Mouse (Mus musculus) thymus, adult 2 months (tissue): ENCODE results near the gene Ccdc187. TPM values are rescaled to one million over a fixed set of nuclear protein-coding genes. Genes with fewer than 3 reads are reported as not detected.

ENCODE experiments used
- DNase-seq: peaks from one replicate; pipeline ENCODE4 v3.0.0; 2021
- H3K27ac ChIP-seq: fragments of 200-500 bp; 2 replicates; pipeline ENCODE4 v1.5.1; 2012; ENCODE audit warnings: low read length, control low read depth; ENCODE audit not compliant: control insufficient read depth, insufficient read depth
- H3K27me3 ChIP-seq: fragments of 200-500 bp; 2 replicates; pipeline ENCODE4 v1.6.1; 2012; ENCODE audit warnings: mild to moderate bottlenecking, low read length, moderate library complexity, mixed read lengths; ENCODE audit not compliant: control insufficient read depth, insufficient read depth
- H3K36me3 ChIP-seq: fragments of 200-500 bp; 2 replicates; pipeline ENCODE4 v1.6.1; 2012; ENCODE audit warnings: mild to moderate bottlenecking, low read length, moderate library complexity; ENCODE audit not compliant: control insufficient read depth, insufficient read depth
- H3K4me1 ChIP-seq: fragments of 200-500 bp; replicated peaks from 2 replicates; pipeline ENCODE4 v1.6.1; 2012; ENCODE audit warnings: low read length; ENCODE audit not compliant: control insufficient read depth, insufficient read depth
- H3K4me3 ChIP-seq: fragments of 200-500 bp; 2 replicates; pipeline ENCODE4 v1.5.1; 2012; ENCODE audit warnings: mild to moderate bottlenecking, low read length, control low read depth, moderate library complexity; ENCODE audit not compliant: control insufficient read depth, insufficient read depth
- CTCF ChIP-seq: fragments of 200-500 bp; IDR thresholded peaks from 2 replicates; pipeline ENCODE4 v1.5.1; 2012; ENCODE audit warnings: mild to moderate bottlenecking, control low read depth, low read length, moderate library complexity, borderline replicate concordance; ENCODE audit not compliant: control insufficient read depth, poor library complexity, insufficient read depth; ENCODE audit errors: extremely low read depth
- POLR2A ChIP-seq: fragments of 200-500 bp; IDR thresholded peaks from 2 replicates; pipeline ENCODE4 v1.6.1; 2012; ENCODE audit warnings: mild to moderate bottlenecking, low read length, control low read depth, moderate library complexity; ENCODE audit not compliant: control insufficient read depth, poor library complexity, insufficient read depth; ENCODE audit errors: extremely low read depth
- WGBS: fragments of 180-500 bp; shearing (Covaris S2); methylation state at CpG from one replicate; pipeline ENCODE4 v1.1.7; 2018; 5-methylcytosine and 5-hydroxymethylcytosine counted together
- polyA plus RNA-seq: library from polyadenylated mRNA; depleted of rRNA; stranded (reverse); fragments of >200 nt; gene quantifications from 2 replicates; pipeline ENCODE4 v1.2.3, GENCODE M21; 2012

Gene Ccdc187
- polyA plus RNA-seq, 1 experiment: 0.19 TPM

DNA sequence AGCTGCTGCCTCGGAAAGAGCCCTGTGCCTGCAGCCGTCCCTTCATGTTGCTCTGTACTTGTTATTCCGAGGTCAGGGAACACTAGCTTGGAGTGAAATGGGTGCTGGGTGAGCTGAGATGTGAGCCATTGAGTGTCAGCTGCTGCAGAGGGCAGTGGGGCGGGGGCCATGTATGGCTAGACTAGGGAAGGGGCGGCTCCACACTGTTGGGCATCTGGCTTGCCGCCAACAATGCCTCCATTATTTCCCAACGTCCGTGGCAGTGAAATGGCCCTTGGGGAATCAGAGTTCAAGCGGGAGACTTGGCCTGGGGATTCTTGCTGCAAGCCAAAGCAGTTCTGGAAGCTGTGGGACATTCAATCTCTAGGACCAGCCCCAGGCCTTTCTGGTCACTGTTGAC lies 86.8 kb downstream of the Ccdc187 start:
- Histone ChIP-seq H3K27ac (no peak overlapping the region), H3K27me3 (peaks cover 11% of the 10 kb centered on the region; the same call in 1 of the 2 replicates), H3K4me3 (no peak overlapping the region), H3K36me3 (peaks cover 19% of the 10 kb centered on the region), H3K4me1 (no peaks in the 10 kb centered on the region)
- 25% methylated on average over 9 of the region's 9 CpGs for WGBS
- TF ChIP-seq POLR2A (no peak), CTCF (no peak)
- DNase-seq: no peak

- peaks cover 17% of the 10 kb centered on the region; the same call in 1 of the 2 replicates for H3K27me3 ChIP-seq
- no peak for DNase-seq
These were observed 88.6 kb downstream of the Ccdc187 start for GRCm38 (mm10) chr2:26205761-26206160.

DNA sequence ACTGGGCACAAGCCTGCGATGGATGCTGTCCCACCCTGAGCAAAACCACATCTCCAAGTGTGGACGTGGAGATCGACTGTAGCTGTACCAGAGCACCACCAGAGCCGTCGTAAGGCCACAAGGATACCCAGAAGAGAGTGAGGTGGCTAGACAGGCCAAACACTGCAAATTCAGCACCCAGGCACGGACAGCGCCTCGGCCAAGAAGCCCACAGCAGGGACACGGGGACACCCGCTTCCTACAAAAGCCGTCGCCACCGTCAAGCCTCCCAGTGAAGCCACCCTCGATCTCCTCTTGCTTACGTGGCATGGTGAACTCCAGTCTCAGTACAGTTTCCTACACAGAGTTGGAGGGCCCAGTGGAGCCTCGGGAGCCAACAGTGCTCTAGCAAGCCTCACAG lies 89.2 kb downstream of the Ccdc187 start:
- DNase-seq: peak; percentile 18
- Histone ChIP-seq H3K27me3 (peaks cover 17% of the 10 kb centered on the region; the same call in 1 of the 2 replicates), H3K36me3 (no peaks in the 10 kb centered on the region), H3K27ac (no peak overlapping the region), H3K4me3 (no peak overlapping the region), H3K4me1 (no peaks in the 10 kb centered on the region)
- TF ChIP-seq CTCF: no peak
- no peak for TF ChIP-seq POLR2A
- 4% methylated on average over 16 of the region's 16 CpGs for WGBS

More at GRCm38 (mm10) chr2:26205761-26206160, 88.6 kb downstream of the Ccdc187 start:
- TF ChIP-seq POLR2A (no peak), CTCF (no peak)
- H3K4me1 ChIP-seq: no peaks in the 10 kb centered on the region
- 19% methylated on average over 10 of the region's 10 CpGs for WGBS
- H3K36me3 ChIP-seq: peaks cover 6% of the 10 kb centered on the region
- no peak overlapping the region for H3K27ac ChIP-seq
- H3K4me3 ChIP-seq: no peak overlapping the region

DNA sequence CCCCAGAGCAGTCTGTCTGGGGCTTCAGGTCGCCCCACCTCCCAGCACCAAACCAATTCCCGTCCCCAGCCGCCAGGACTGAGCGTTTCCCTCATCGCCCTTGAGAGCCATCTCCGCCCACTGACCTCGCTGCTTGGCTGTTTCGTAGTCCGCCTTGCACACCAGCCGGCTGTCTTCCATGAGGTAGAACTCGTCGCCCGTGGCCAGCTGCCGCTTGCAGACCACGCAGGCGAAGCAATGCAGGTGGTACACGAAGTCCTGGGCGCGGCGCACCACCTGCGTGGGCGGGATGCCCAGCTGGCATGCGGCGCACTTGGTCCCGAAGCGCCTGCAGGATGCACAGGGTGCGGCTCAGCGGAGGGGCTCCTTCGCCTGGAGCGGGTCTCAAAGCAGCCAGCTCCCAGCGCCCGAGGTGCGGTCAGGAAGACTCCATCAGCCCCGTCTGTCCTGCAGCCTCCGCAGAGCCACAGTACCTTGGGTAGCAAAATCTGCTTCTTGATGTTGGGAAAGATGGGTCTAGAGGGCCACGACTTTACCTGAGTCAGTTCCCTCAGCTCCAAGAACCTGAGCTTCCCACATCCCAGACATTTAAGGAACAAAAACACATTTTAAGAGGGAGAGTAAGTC lies 91.4 kb downstream of the Ccdc187 start:
- no peak for TF ChIP-seq CTCF
- TF ChIP-seq POLR2A: no peak
- peaks cover 26% of the 10 kb centered on the region for H3K27me3 ChIP-seq
- H3K4me1 ChIP-seq: no peaks in the 10 kb centered on the region
- H3K4me3 ChIP-seq: no peak overlapping the region
- DNase-seq: no peak
- no peak overlapping the region for H3K27ac ChIP-seq
- no peaks in the 10 kb centered on the region for H3K36me3 ChIP-seq
- 11% methylated on average over 36 of the region's 36 CpGs for WGBS

- H3K27me3 ChIP-seq: peaks cover 29% of the 10 kb centered on the region
- TF ChIP-seq CTCF: no peak
- 5% methylated on average over 77 of the region's 77 CpGs for WGBS
- H3K4me1 ChIP-seq: no peaks in the 10 kb centered on the region
- no peak overlapping the region for H3K4me3 ChIP-seq
- no peaks in the 10 kb centered on the region for H3K36me3 ChIP-seq
- no peak overlapping the region for H3K27ac ChIP-seq
- DNase-seq: no peak
These were observed 92.2 kb downstream of the Ccdc187 start for GRCm38 (mm10) chr2:26201926-26202848.

DNA sequence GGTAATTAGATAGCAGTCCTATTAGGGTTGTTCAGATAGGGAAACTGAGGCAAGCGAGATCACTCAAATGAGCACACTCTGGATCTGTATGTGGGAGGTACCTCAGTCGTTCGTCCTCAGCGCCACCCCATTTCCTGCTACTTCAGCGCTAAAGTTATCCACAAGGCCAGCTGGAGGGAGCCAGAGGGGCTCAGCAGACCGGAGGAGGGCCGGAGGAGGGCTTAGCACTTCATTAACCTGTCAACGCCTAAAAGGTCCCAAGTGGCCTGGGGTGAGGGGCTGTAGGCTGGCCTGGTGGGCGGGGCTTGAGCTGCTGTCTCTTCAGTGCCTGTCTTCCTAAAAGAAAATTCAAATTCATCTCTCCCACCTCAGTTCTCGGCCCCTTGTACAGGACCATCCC lies 95.9 kb downstream of the Ccdc187 start:
- Histone ChIP-seq H3K27me3 (peaks cover 24% of the 10 kb centered on the region), H3K4me3 (no peak overlapping the region), H3K36me3 (no peaks in the 10 kb centered on the region), H3K4me1 (no peaks in the 10 kb centered on the region), H3K27ac (no peak overlapping the region)
- DNase-seq: no peak
- TF ChIP-seq CTCF: no peak
- no peak for TF ChIP-seq POLR2A
- WGBS: 5% methylated on average over 10 of the region's 10 CpGs
